Mouse (Mus musculus) liver, embryonic 11.5 days (tissue): ENCODE results near the gene Ntn5. TPM values are rescaled to one million over a fixed set of nuclear protein-coding genes. Genes with fewer than 3 reads are reported as not detected.

Experiments
- ATAC-seq: fragments of 200-750 bp; cut with Nextera tagmentation; replicated peaks from 2 replicates; pipeline ENCODE4 v1.8.0; 2017; ENCODE audit warnings: moderate number of reproducible peaks, mild to moderate bottlenecking, moderate TSS enrichment, moderate library complexity; ENCODE audit not compliant: low FRiP score
- DNase-seq: peaks from one replicate; pipeline ENCODE4 v3.0.0-alpha.2; 2017; ENCODE audit warnings: low spot score
- H3K27ac ChIP-seq: fragments of 300-500 bp; sonication (generic); 2 replicates; pipeline ENCODE4 v1.5.1; 2014; ENCODE audit warnings: mild to moderate bottlenecking, low read depth, low read length, control low read depth
- H3K27me3 ChIP-seq: fragments of 300-500 bp; sonication (generic); replicated peaks from 2 replicates; pipeline ENCODE4 v1.6.1; 2014; ENCODE audit warnings: low read length, mixed read lengths; ENCODE audit not compliant: control insufficient read depth, insufficient read depth
- H3K36me3 ChIP-seq: fragments of 300-500 bp; sonication (generic); 2 replicates; pipeline ENCODE4 v1.6.1; 2014; ENCODE audit warnings: mild to moderate bottlenecking, low read length, moderate library complexity, mixed read lengths; ENCODE audit not compliant: control insufficient read depth, insufficient read depth
- H3K4me1 ChIP-seq: fragments of 300-500 bp; sonication (generic); replicated peaks from 2 replicates; pipeline ENCODE4 v1.6.1; 2014; ENCODE audit warnings: low read length, mixed read lengths; ENCODE audit not compliant: control insufficient read depth, insufficient read depth
- H3K4me2 ChIP-seq: fragments of 300-500 bp; sonication (generic); 2 replicates; pipeline ENCODE4 v1.6.1; 2014; ENCODE audit warnings: mild to moderate bottlenecking, control low read depth, moderate library complexity
- H3K4me3 ChIP-seq: fragments of 300-500 bp; sonication (generic); 2 replicates; pipeline ENCODE4 v1.5.1; 2014; ENCODE audit warnings: low read depth, low read length, control low read depth
- H3K9ac ChIP-seq: fragments of 300-500 bp; sonication (generic); 2 replicates; pipeline ENCODE4 v1.6.1; 2014; ENCODE audit warnings: low read depth, low read length, control low read depth
- H3K9me3 ChIP-seq: fragments of 300-500 bp; sonication (generic); 2 replicates; pipeline ENCODE4 v1.6.1; 2016; ENCODE audit warnings: low read length, inconsistent platforms, mixed read lengths; ENCODE audit not compliant: control insufficient read depth
- WGBS: fragments of 180-500 bp; shearing (Covaris S2); extraction: QIAGEN DNeasy Blood & Tissue Kit; methylation state at CpG from one replicate; pipeline ENCODE4 v1.1.7; 2014; 5-methylcytosine and 5-hydroxymethylcytosine counted together
- polyA plus RNA-seq: library from polyadenylated mRNA; unstranded; fragments of >200 nt; fragmentation: Nextera tagmentation; extraction: Ambion mirVana; gene quantifications from 2 replicates; pipeline ENCODE4 v1.2.1, GENCODE M21; 2014

Gene Ntn5
- polyA plus RNA-seq, 1 experiment from 2014 or later: 0.23 TPM

GRCm38 (mm10) chr7:45712022-45712757 lies 28.4 kb downstream of the Ntn5 start:
- 86% methylated on average over 21 of the region's 21 CpGs for WGBS
- H3K4me3 ChIP-seq: no peak overlapping the region
- no peak for ATAC-seq

GRCm38 (mm10) chr7:45713396-45713795 lies 29.6 kb downstream of the Ntn5 start:
- Histone ChIP-seq H3K9ac (no peak overlapping the region), H3K9me3 (no peaks in the 10 kb centered on the region), H3K4me1 (peaks cover 30% of the 10 kb centered on the region), H3K36me3 (peaks cover 29% of the 10 kb centered on the region), H3K27me3 (no peaks in the 10 kb centered on the region), H3K4me3 (no peak overlapping the region), H3K27ac (no peak overlapping the region), H3K4me2 (no peak overlapping the region)
- 94% methylated on average over 16 of the region's 16 CpGs for WGBS
- DNase-seq: no peak
- no peak for ATAC-seq

More at GRCm38 (mm10) chr7:45712022-45712757, 28.4 kb downstream of the Ntn5 start:
- Histone ChIP-seq H3K27me3 (no peaks in the 10 kb centered on the region), H3K4me2 (no peak overlapping the region), H3K9me3 (no peaks in the 10 kb centered on the region), H3K27ac (no peak overlapping the region), H3K4me1 (peaks cover 42% of the 10 kb centered on the region), H3K9ac (no peak overlapping the region), H3K36me3 (peaks cover 29% of the 10 kb centered on the region)
- no peak for DNase-seq

- Histone ChIP-seq H3K4me2 (peak overlapping the region; percentile 95), H3K4me1 (peaks cover 28% of the 10 kb centered on the region), H3K9me3 (no peaks in the 10 kb centered on the region), H3K27ac (peak overlapping the region; percentile 13; the same call in 1 of the 2 replicates), H3K9ac (peak overlapping the region; percentile 67), H3K36me3 (peaks cover 29% of the 10 kb centered on the region), H3K4me3 (peak overlapping the region; percentile 71), H3K27me3 (no peaks in the 10 kb centered on the region)
- ATAC-seq (no peak), DNase-seq (no peak)
- WGBS: 86% methylated on average over 6 of the region's 6 CpGs
Measured at GRCm38 (mm10) chr7:45713881-45714520, 30.2 kb downstream of the Ntn5 start.

- no peaks in the 10 kb centered on the region for H3K27me3 ChIP-seq
- peak overlapping the region; percentile 71 for H3K4me3 ChIP-seq
- H3K4me2 ChIP-seq: peak overlapping the region; percentile 95
- 11% methylated on average over 14 of the region's 14 CpGs for WGBS
- DNase-seq (no peak), ATAC-seq (peak; percentile 48)
- peaks cover 34% of the 10 kb centered on the region for H3K4me1 ChIP-seq
- peak overlapping the region; percentile 67 for H3K9ac ChIP-seq
- H3K9me3 ChIP-seq: no peaks in the 10 kb centered on the region
- peak overlapping the region; percentile 13; the same call in 1 of the 2 replicates for H3K27ac ChIP-seq
- H3K36me3 ChIP-seq: peaks cover 32% of the 10 kb centered on the region
Measured at GRCm38 (mm10) chr7:45714630-45715089, 30.8 kb downstream of the Ntn5 start.

DNA sequence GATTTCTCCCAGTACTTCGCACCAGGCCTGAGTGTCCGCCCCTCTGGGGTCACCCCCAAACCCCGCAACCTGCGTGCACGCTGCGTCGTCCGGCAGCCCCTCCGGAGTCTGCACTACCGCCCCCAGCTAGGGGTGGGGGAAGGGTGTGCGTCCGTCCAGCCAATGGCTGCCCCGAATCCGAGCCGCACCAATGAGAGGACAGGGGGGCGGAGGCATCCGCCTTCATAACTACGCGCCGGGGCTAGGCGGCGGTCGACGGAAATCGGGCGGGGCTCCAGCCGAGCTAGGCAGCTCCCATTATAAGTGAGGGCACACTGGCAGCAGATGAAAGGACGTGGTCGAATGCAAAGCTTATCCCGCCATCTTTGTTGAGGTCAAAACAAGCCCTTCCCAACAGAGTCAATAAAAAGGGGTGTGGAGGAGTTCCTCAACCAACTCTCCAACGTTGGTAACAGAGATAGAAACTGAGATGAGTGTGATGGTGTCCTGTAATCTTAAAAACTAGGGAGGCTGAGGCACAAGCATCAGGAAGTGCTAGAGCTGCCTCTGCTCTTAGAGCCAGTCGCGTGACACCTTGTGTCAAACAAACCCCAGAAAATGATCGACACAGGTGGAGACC lies 31.4 kb downstream of the Ntn5 start, which contains the start of gene Rpl18:
Rpl18 (plus strand) TSS at position 368 of the 619 bp plus-strand sequence.
- H3K9me3 ChIP-seq: no peaks in the 10 kb centered on the region
- H3K36me3 ChIP-seq: peaks cover 37% of the 10 kb centered on the region
- DNase-seq (peak; percentile 94), ATAC-seq (peak; percentile 89)
- no peaks in the 10 kb centered on the region for H3K27me3 ChIP-seq
- WGBS: 7% methylated on average over 34 of the region's 34 CpGs
- H3K4me1 ChIP-seq: peaks cover 37% of the 10 kb centered on the region
- H3K4me3 ChIP-seq: peak within 1 kb of the TSS; percentile 71
- H3K9ac ChIP-seq: peak within 1 kb of the TSS; percentile 95
- peak within 1 kb of the TSS; percentile 53 for H3K27ac ChIP-seq
- peak within 1 kb of the TSS; percentile 95 for H3K4me2 ChIP-seq

DNA sequence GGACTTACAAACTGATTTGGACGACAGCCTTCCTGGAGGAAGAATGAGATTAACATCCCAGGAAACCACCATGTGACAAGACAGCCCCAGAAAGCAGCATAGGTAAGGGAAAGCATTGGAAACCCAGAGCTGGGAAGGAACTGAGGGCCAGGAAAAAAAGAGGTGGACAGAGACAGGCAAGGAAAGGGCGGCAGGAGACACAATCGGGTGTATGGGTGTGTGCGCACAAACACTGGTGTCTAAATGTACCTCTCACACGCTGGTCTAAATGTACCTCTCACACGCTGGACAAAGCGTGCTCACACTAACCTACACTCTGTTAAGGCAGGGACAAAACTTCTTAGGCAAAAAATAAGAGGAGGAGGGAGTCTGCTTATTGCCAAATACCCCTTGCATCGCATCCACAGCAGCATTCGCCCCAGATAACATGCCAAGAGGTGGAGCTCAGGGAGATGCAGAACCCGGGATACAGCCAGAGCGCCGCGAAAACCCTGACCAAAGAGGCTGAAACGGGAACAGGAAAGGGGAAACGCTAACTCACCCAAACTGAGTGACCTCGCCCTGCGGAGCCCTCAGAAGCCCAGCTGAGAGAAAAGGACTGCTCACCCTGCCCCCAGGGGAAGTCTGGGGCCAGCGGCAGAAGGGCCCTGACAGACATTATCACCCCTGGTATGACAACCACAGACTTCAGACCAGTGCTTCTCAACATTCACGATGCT lies 32.1 kb downstream of the Ntn5 start:
- peak overlapping the region; percentile 53 for H3K27ac ChIP-seq
- H3K27me3 ChIP-seq: no peaks in the 10 kb centered on the region
- peak overlapping the region; percentile 95 for H3K4me2 ChIP-seq
- H3K9ac ChIP-seq: peak overlapping the region; percentile 95
- H3K4me3 ChIP-seq: peak overlapping the region; percentile 71
- DNase-seq (no peak), ATAC-seq (no peak)
- peaks cover 38% of the 10 kb centered on the region for H3K4me1 ChIP-seq
- H3K36me3 ChIP-seq: peaks cover 41% of the 10 kb centered on the region
- no peaks in the 10 kb centered on the region for H3K9me3 ChIP-seq
- WGBS: 58% methylated on average over 19 of the region's 19 CpGs

GRCm38 (mm10) chr7:45716460-45716857 lies 32.6 kb downstream of the Ntn5 start:
- WGBS: 77% methylated on average over 3 of the region's 3 CpGs
- DNase-seq: no peak
- peak overlapping the region; percentile 86 for H3K27ac ChIP-seq

More at GRCm38 (mm10) chr7:45716460-45716857, 32.6 kb downstream of the Ntn5 start:
- H3K4me1 ChIP-seq: peaks cover 40% of the 10 kb centered on the region
- peak overlapping the region; percentile 95 for H3K9ac ChIP-seq
- H3K4me2 ChIP-seq: peak overlapping the region; percentile 95
- H3K36me3 ChIP-seq: peaks cover 40% of the 10 kb centered on the region
- ATAC-seq: no peak
- no peaks in the 10 kb centered on the region for H3K27me3 ChIP-seq
- peak overlapping the region; percentile 71 for H3K4me3 ChIP-seq
- H3K9me3 ChIP-seq: no peaks in the 10 kb centered on the region
